Mouse (Mus musculus): ENCODE results near the gene Mmp8. TPM values are rescaled to one million over a fixed set of nuclear protein-coding genes. Genes with fewer than 3 reads are reported as not detected.
A peak's percentile ranks its signal among the peaks of the same experiment; 100 is the strongest.

Gene Mmp8
- polyA plus RNA-seq, 1 experiment from 2014 or later, result not detected

GRCm38 (mm10) chr9:7572663-7573308, 14.5 kb downstream of the Mmp8 start:
- 89% methylated on average over 2 of the region's 2 CpGs for WGBS
- no peak overlapping the region for H3K9ac ChIP-seq (ENCODE audit: low read depth, low read length)
- H3K4me1 ChIP-seq (replicated peaks; ENCODE audit: control insufficient read depth, insufficient read depth, low read length), result no peaks in the 10 kb centered on the region
- no peaks in the 10 kb centered on the region for H3K9me3 ChIP-seq (ENCODE audit: control insufficient read depth, low read length)
- H3K27ac ChIP-seq (ENCODE audit: low read depth, low read length), result no peak overlapping the region
- no peak overlapping the region for H3K4me3 ChIP-seq (ENCODE audit: low read depth, low read length)
- H3K27me3 ChIP-seq (ENCODE audit: control insufficient read depth, insufficient read depth, low read length), result no peaks in the 10 kb centered on the region
- no peaks in the 10 kb centered on the region for H3K36me3 ChIP-seq (ENCODE audit: control insufficient read depth, insufficient read depth, low read length)
- no peak for ATAC-seq (ENCODE audit: low FRiP score)
- no peak overlapping the region for H3K4me2 ChIP-seq (replicated peaks; ENCODE audit: low read depth, low read length)
- DNase-seq (ENCODE audit: low spot score), result no peak

GRCm38 (mm10) chr9:7575526-7575925, 17.3 kb downstream of the Mmp8 start:
- DNase-seq (ENCODE audit: low spot score), result no peak
- WGBS, result 77% methylated on average over 3 of the region's 3 CpGs
- no peak overlapping the region for H3K9ac ChIP-seq (ENCODE audit: low read depth, low read length)

GRCm38 (mm10) chr9:7577371-7577770, 19.1 kb downstream of the Mmp8 start:
- Histone ChIP-seq H3K4me2 (replicated peaks; ENCODE audit: low read depth, low read length) (no peak overlapping the region), H3K4me3 (ENCODE audit: low read depth, low read length) (no peak overlapping the region), H3K9ac (ENCODE audit: low read depth, low read length) (no peak overlapping the region), H3K27ac (ENCODE audit: low read depth, low read length) (no peak overlapping the region), H3K9me3 (ENCODE audit: control insufficient read depth, low read length) (no peaks in the 10 kb centered on the region), H3K36me3 (ENCODE audit: control insufficient read depth, insufficient read depth, low read length) (no peaks in the 10 kb centered on the region), H3K27me3 (ENCODE audit: control insufficient read depth, insufficient read depth, low read length) (no peaks in the 10 kb centered on the region), H3K4me1 (replicated peaks; ENCODE audit: control insufficient read depth, insufficient read depth, low read length) (no peaks in the 10 kb centered on the region)
- ATAC-seq (ENCODE audit: low FRiP score), result no peak
- DNase-seq (ENCODE audit: low spot score), result no peak
- WGBS, result 96% methylated on average over 2 of the region's 2 CpGs

More at GRCm38 (mm10) chr9:7575526-7575925, 17.3 kb downstream of the Mmp8 start:
- no peak for ATAC-seq (ENCODE audit: low FRiP score)
- H3K27me3 ChIP-seq (ENCODE audit: control insufficient read depth, insufficient read depth, low read length), result no peaks in the 10 kb centered on the region
- no peak overlapping the region for H3K4me3 ChIP-seq (ENCODE audit: low read depth, low read length)
- H3K9me3 ChIP-seq (ENCODE audit: control insufficient read depth, low read length), result no peaks in the 10 kb centered on the region
- H3K36me3 ChIP-seq (ENCODE audit: control insufficient read depth, insufficient read depth, low read length), result no peaks in the 10 kb centered on the region
- no peaks in the 10 kb centered on the region for H3K4me1 ChIP-seq (replicated peaks; ENCODE audit: control insufficient read depth, insufficient read depth, low read length)
- no peak overlapping the region for H3K4me2 ChIP-seq (replicated peaks; ENCODE audit: low read depth, low read length)
- H3K27ac ChIP-seq (ENCODE audit: low read depth, low read length), result no peak overlapping the region

- Histone ChIP-seq H3K4me3 (ENCODE audit: low read depth, low read length) (no peak overlapping the region), H3K9me3 (ENCODE audit: control insufficient read depth, low read length) (no peaks in the 10 kb centered on the region), H3K4me1 (replicated peaks; ENCODE audit: control insufficient read depth, insufficient read depth, low read length) (no peaks in the 10 kb centered on the region), H3K9ac (ENCODE audit: low read depth, low read length) (no peak overlapping the region), H3K4me2 (replicated peaks; ENCODE audit: low read depth, low read length) (no peak overlapping the region), H3K27ac (ENCODE audit: low read depth, low read length) (no peak overlapping the region), H3K27me3 (ENCODE audit: control insufficient read depth, insufficient read depth, low read length) (no peaks in the 10 kb centered on the region), H3K36me3 (ENCODE audit: control insufficient read depth, insufficient read depth, low read length) (no peaks in the 10 kb centered on the region)
- WGBS, result 76% methylated on average over 8 of the region's 8 CpGs
- DNase-seq (ENCODE audit: low spot score), result no peak
- ATAC-seq (ENCODE audit: low FRiP score), result no peak
These were observed 31.8 kb downstream of the Mmp8 start for GRCm38 (mm10) chr9:7590063-7590462.

- H3K9me3 ChIP-seq (ENCODE audit: control insufficient read depth, low read length), result no peaks in the 10 kb centered on the region
- WGBS, result 93% methylated on average over 3 of the region's 3 CpGs
- no peak overlapping the region for H3K4me2 ChIP-seq (replicated peaks; ENCODE audit: low read depth, low read length)
- H3K4me3 ChIP-seq (ENCODE audit: low read depth, low read length), result no peak overlapping the region
- H3K36me3 ChIP-seq (ENCODE audit: control insufficient read depth, insufficient read depth, low read length), result no peaks in the 10 kb centered on the region
- ATAC-seq (ENCODE audit: low FRiP score), result no peak
- H3K9ac ChIP-seq (ENCODE audit: low read depth, low read length), result no peak overlapping the region
- H3K4me1 ChIP-seq (replicated peaks; ENCODE audit: control insufficient read depth, insufficient read depth, low read length), result no peaks in the 10 kb centered on the region
- H3K27me3 ChIP-seq (ENCODE audit: control insufficient read depth, insufficient read depth, low read length), result no peaks in the 10 kb centered on the region
- no peak overlapping the region for H3K27ac ChIP-seq (ENCODE audit: low read depth, low read length)
- no peak for DNase-seq (ENCODE audit: low spot score)
These were observed 35.1 kb downstream of the Mmp8 start for GRCm38 (mm10) chr9:7593272-7593812.

- Histone ChIP-seq H3K27me3 (ENCODE audit: control insufficient read depth, insufficient read depth, low read length) (no peaks in the 10 kb centered on the region), H3K27ac (ENCODE audit: low read depth, low read length) (no peak overlapping the region), H3K9me3 (ENCODE audit: control insufficient read depth, low read length) (no peaks in the 10 kb centered on the region), H3K36me3 (ENCODE audit: control insufficient read depth, insufficient read depth, low read length) (no peaks in the 10 kb centered on the region), H3K4me1 (replicated peaks; ENCODE audit: control insufficient read depth, insufficient read depth, low read length) (no peaks in the 10 kb centered on the region), H3K4me3 (ENCODE audit: low read depth, low read length) (no peak overlapping the region), H3K4me2 (replicated peaks; ENCODE audit: low read depth, low read length) (peak overlapping the region; percentile 21; the same call in 1 of the 2 replicates), H3K9ac (ENCODE audit: low read depth, low read length) (peak overlapping the region; percentile 40; the same call in 1 of the 2 replicates)
- WGBS, result 31% methylated on average over 6 of the region's 6 CpGs
- peak; percentile 85 for DNase-seq (ENCODE audit: low spot score)
- peak; percentile 96 for ATAC-seq (ENCODE audit: low FRiP score)
These were observed 36.7 kb downstream of the Mmp8 start for GRCm38 (mm10) chr9:7594816-7595540.

GRCm38 (mm10) chr9:7602982-7603742, 44.9 kb downstream of the Mmp8 start:
- H3K9ac ChIP-seq (ENCODE audit: low read depth, low read length), result no peak overlapping the region
- ATAC-seq (ENCODE audit: low FRiP score), result peak; percentile 54
- H3K4me1 ChIP-seq (replicated peaks; ENCODE audit: control insufficient read depth, insufficient read depth, low read length), result no peaks in the 10 kb centered on the region
- H3K4me3 ChIP-seq (ENCODE audit: low read depth, low read length), result no peak overlapping the region
- DNase-seq (ENCODE audit: low spot score), result peak; percentile 79
- no peaks in the 10 kb centered on the region for H3K27me3 ChIP-seq (ENCODE audit: control insufficient read depth, insufficient read depth, low read length)
- no peaks in the 10 kb centered on the region for H3K9me3 ChIP-seq (ENCODE audit: control insufficient read depth, low read length)
- no peaks in the 10 kb centered on the region for H3K36me3 ChIP-seq (ENCODE audit: control insufficient read depth, insufficient read depth, low read length)
- H3K4me2 ChIP-seq (replicated peaks; ENCODE audit: low read depth, low read length), result no peak overlapping the region
- no peak overlapping the region for H3K27ac ChIP-seq (ENCODE audit: low read depth, low read length)
- WGBS, result 2% methylated on average over 3 of the region's 3 CpGs

GRCm38 (mm10) chr9:7604005-7604404, 45.7 kb downstream of the Mmp8 start:
- H3K4me1 ChIP-seq (replicated peaks; ENCODE audit: control insufficient read depth, insufficient read depth, low read length), result no peaks in the 10 kb centered on the region
- WGBS, result 83% methylated on average over 6 of the region's 6 CpGs
- H3K9ac ChIP-seq (ENCODE audit: low read depth, low read length), result no peak overlapping the region
- H3K4me2 ChIP-seq (replicated peaks; ENCODE audit: low read depth, low read length), result no peak overlapping the region
- no peak overlapping the region for H3K27ac ChIP-seq (ENCODE audit: low read depth, low read length)
- H3K4me3 ChIP-seq (ENCODE audit: low read depth, low read length), result no peak overlapping the region
- H3K36me3 ChIP-seq (ENCODE audit: control insufficient read depth, insufficient read depth, low read length), result no peaks in the 10 kb centered on the region
- no peaks in the 10 kb centered on the region for H3K27me3 ChIP-seq (ENCODE audit: control insufficient read depth, insufficient read depth, low read length)
- DNase-seq (ENCODE audit: low spot score), result no peak
- H3K9me3 ChIP-seq (ENCODE audit: control insufficient read depth, low read length), result no peaks in the 10 kb centered on the region
- no peak for ATAC-seq (ENCODE audit: low FRiP score)
